Mouse (Mus musculus) 3T3-L1 (cell line): ENCODE measurements around the gene Nutm2.
A peak's percentile ranks its signal among the peaks of the same experiment; 100 is the strongest.
"Not testable (repeated sequence)": the region's sequence is repeated elsewhere in the genome, so short reads cannot be mapped to it uniquely, and the experiment has no call there.

Source experiments
- DNase-seq: peaks from one replicate; pipeline ENCODE4 v3.0.0-alpha.2; 2015; ENCODE audit warnings: low read depth, low spot score

Gene Nutm2

GRCm38 (mm10) chr13:50467007-50467406, at the start of gene Nutm2:
Nutm2 (plus strand) TSS chr13:50467307.
- no peak for DNase-seq

DNA sequence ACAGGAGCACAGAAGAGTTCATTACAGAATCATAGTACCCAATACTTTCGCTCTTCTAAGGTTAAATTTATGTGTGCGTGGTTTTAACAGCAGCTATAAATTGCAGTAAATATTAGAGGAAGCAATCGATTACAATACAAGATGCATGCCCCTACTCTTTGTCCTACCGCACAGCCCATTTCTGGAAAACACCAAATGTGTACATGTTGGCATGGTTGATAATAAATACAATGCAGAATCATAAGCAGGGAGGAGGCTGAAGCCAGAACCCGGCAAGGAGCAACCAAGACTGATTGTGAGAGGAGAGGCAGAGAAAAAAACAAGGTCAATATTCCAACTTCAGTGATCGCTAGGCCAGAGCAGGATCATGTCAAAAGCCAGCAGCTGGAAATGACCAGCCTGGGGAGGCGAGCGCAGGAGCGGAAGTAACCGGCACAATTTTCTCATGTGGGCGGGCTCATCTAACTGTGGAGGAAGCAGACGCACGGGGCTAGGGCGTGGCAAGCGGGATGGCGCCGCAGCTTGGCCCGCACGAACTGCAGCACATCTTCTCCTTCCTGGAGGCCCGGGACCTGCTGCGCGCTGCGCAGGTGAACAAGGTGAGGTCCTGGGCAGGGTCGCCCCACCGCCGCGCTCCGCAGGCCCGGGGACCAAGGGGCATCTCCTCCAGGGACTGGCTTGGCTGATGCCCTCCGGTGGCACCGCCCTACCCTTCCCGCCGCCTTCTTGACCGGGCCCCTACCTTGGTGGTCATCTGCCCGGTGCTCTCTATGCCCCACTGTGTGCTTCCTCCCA, 49.5 kb upstream of the Nutm2 start, which contains the start of gene Fbxw17:
Fbxw17 (plus strand) TSS at position 476 of the 795 bp plus-strand sequence.
- peak; percentile 87 for DNase-seq

GRCm38 (mm10) chr13:50418421-50418820, 48.7 kb upstream of the Nutm2 start:
- peak; percentile 42 for DNase-seq

DNA sequence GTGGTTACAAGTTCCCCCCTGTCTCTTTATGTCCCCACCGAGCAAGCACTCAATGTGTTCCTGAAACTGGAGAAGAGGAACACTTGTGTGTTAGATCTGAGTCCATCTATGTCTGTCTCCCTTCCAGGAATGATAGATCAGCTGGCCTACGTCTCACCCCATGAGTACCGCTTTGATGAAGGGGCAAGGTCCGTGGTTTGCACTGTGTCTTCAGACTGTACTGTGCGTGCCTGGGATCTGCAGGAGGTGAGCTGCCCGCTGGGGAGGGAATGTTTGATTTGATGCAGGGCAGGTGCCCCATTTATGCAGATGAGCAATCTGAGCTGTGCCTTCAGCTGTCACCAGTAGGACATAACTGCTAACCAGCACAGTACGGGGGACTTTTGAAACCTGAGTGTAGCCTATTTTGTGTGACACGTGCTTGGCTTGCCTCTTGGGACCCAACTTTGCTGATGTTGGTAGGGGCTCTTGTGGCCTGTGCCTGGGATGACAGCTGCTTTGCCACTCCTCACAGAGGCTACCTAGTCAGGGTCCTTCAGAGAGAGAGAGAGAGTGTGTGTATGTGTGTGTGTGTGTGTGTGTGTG, 43.4 kb upstream of the Nutm2 start:
- DNase-seq, result no peak

DNA sequence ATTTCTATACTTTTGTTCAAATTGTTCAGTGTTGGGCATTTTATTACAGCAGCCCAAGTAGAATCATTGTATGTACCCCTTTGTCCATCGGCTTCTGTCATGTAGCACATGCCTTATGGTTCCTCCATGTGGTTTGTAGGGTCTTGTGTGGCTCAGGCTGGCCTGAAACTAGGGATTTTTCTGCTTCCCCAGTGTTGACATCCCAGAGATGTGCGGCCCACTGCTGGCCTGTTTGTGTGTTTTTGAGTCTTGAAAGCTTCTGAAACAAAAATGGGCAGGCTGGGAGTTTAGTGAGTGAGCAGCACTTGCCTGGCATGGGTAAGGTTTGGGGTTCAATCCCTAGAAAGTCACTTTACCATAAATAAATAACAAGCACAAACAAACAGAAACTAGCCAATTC, 42.6 kb upstream of the Nutm2 start:
- no peak for DNase-seq

GRCm38 (mm10) chr13:50426686-50427085, 40.4 kb upstream of the Nutm2 start:
- DNase-seq, result no peak

GRCm38 (mm10) chr13:50443812-50444211, 23.3 kb upstream of the Nutm2 start, which contains the start of gene Gm47429:
Gm47429 (minus strand) TSS chr13:50443912.
- no peak for DNase-seq

- DNase-seq, result no peak
Measured at GRCm38 (mm10) chr13:50445261-50445660, 21.8 kb upstream of the Nutm2 start.

DNA sequence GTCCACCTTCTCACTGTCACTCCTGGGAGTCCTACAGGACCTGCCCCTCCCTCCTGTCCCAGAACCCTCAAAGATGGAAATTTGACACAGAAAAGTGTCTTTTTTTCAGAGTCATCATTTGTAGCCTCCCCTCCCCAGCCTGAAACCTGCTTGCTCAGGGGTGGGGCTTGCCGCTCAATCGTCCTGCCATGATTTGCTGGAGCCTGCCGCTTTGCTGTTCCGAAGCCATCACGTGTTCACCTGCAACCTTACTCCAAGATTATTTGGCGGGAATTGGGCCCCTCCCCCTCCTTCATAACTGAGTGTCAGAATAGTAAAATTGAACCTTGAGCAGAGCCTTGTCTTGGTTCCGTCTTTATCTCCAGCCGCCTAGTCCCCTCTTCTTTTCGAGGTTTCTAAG, 14.8 kb upstream of the Nutm2 start:
- DNase-seq, result not testable (repeated sequence)

- no peak for DNase-seq
Measured at GRCm38 (mm10) chr13:50453426-50453825, 13.7 kb upstream of the Nutm2 start.

DNA sequence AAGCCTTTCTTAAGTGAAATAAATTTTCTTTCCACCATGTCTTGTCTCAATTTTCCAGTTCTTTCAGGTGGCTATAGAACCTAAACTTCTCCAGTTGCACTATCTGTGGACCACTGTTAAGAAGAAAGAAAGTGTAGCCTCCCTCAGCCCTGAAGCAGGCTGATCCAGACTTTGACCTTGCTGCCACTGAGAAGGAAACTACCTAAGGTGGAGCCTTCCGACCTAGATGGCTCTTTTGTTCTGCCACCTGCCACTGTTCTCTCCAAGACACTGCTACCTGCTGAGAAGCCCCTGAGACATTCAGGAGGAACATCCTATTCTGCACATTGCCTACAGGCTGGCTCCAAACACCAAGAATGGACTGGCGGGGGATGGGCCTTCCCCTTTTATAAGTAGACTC, 6.7 kb upstream of the Nutm2 start:
- DNase-seq, result not testable (repeated sequence)

GRCm38 (mm10) chr13:50464621-50465562, 2.2 kb upstream of the Nutm2 start:
- DNase-seq, result no peak

DNA sequence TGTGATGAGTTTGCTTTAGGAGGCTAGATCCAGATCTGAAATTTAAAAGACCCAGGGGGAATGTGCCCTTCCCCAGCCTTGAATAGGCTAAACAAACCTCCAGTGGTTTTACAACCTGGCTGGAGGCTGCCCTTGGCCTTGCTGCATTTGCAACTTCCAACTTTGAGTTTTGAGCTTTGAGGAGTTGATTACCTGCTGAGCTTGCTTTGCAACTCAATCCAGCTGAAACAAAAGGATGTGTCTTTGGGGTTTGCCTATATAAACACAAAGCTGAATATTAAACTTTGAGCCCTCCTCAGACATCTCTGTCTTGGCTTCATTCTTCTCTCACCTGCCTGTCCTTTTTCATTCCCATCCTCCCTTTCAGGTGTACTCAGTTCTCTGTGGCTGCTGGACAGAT, 21.4 kb downstream of the Nutm2 start:
- not testable (repeated sequence) for DNase-seq

GRCm38 (mm10) chr13:50510470-50511343, 43.6 kb downstream of the Nutm2 start:
- DNase-seq, result not testable (repeated sequence)
